Mouse (Mus musculus): Measurements from ENCODE around the gene Ugt1a8. TPM values are rescaled to one million over a fixed set of nuclear protein-coding genes. Genes with fewer than 3 reads are reported as not detected.
"Not testable (repeated sequence)": the region's sequence is repeated elsewhere in the genome, so short reads cannot be mapped to it uniquely, and the experiment has no call there.

Ugt1a8 gene
- total and polyA plus RNA-seq, 2 experiments = 0.07 to 4.0 TPM

DNA sequence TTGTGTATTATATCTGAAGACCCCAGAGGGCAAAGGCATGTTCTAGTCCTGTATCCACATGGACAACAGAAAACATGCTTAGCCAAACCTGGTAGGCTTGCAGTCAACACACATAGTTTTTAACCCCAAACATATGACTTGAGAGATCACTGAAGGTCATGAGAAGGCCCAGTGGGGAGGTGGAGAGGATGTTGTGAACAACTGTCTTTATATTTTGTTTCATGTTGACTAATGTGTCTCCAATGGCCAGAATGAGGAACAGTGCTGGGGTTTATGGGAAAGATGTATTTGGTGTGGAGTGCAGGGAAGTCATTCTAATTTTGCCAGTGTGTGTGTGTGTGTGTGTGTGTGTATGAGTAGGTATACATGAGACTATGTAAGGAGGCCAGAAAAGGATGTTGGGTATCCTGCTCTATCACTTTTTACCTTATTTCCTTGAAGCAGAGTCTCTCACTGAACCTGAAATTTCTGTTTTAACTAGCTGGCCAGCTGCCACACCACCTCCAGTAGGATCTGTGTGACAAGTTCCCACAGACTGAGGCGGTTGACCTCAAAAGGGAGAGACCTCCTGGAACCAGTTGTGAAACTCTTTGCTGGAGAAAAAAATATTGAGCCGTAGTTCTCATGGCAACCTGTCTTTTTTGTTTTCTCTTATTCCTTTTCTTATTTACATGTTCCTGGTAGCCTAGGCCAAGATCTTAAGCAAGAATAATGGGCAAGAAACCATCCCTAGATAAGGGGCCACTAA is 136.6 kb downstream of the Ugt1a8 start:
- no peaks in the 10 kb centered on the region for H3K27me3 ChIP-seq (ENCODE audit: control insufficient read depth, insufficient read depth, low read length)
- no peak for TF ChIP-seq CTCF (IDR thresholded peaks at IDR 0.05; ENCODE audit: low read depth, low read length)
- TF ChIP-seq POLR2A (IDR thresholded peaks at IDR 0.05; ENCODE audit: extremely low read depth, insufficient read depth, low read length) = no peak
- no peak overlapping the region for H3K9ac ChIP-seq (ENCODE audit: low read depth, low read length)
- H3K4me1 ChIP-seq (ENCODE audit: control insufficient read depth, insufficient read depth, low read length) = peaks cover 2% of the 10 kb centered on the region; the same call in 1 of the 2 replicates
- H3K27ac ChIP-seq (replicated peaks; ENCODE audit: insufficient read depth, low read depth, low read length) = no peak overlapping the region
- no peaks in the 10 kb centered on the region for H3K36me3 ChIP-seq (ENCODE audit: control insufficient read depth, insufficient read depth, low read length)
- DNase-seq (ENCODE audit: extremely low read depth, low read depth, low spot score) = peak; percentile 100
- WGBS = 19% methylated on average over 2 of the region's 2 CpGs
- no peak overlapping the region for H3K4me3 ChIP-seq (ENCODE audit: insufficient read depth, low read depth, low read length)
- no peaks in the 10 kb centered on the region for H3K79me2 ChIP-seq (ENCODE audit: control insufficient read depth, insufficient read depth, low read length)

DNA sequence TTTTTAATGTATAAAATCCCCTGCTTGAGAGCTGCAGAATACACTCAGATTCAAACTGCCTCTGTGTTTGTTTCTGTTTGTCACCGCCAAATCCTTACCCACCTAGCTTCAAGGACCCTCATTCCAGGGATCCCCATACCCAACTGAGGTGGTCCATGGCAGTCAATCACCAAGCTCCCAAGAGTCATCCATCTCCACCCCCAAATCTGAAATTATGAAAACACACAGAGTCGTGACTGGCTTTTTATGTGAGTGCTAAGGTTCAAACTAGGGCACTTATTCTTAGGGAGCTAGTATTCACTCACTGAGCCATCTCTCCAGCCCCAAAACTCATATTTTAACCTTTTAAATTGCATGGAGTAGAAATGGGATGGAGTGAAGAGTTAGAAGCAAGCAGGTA is 137.7 kb downstream of the Ugt1a8 start:
- not testable (repeated sequence) for H3K4me3 ChIP-seq (ENCODE audit: insufficient read depth, low read depth, low read length); H3K4me1 ChIP-seq (ENCODE audit: control insufficient read depth, insufficient read depth, low read length); H3K79me2 ChIP-seq (ENCODE audit: control insufficient read depth, insufficient read depth, low read length); H3K9ac ChIP-seq (ENCODE audit: low read depth, low read length); H3K27me3 ChIP-seq (ENCODE audit: control insufficient read depth, insufficient read depth, low read length); DNase-seq (ENCODE audit: extremely low read depth, low read depth, low spot score); H3K36me3 ChIP-seq (ENCODE audit: control insufficient read depth, insufficient read depth, low read length)
- 19% methylated on average over 2 of the region's 2 CpGs for WGBS
- peak overlapping the region; percentile 13; the same call in 1 of the 2 replicates for H3K27ac ChIP-seq (replicated peaks; ENCODE audit: insufficient read depth, low read depth, low read length)

DNA sequence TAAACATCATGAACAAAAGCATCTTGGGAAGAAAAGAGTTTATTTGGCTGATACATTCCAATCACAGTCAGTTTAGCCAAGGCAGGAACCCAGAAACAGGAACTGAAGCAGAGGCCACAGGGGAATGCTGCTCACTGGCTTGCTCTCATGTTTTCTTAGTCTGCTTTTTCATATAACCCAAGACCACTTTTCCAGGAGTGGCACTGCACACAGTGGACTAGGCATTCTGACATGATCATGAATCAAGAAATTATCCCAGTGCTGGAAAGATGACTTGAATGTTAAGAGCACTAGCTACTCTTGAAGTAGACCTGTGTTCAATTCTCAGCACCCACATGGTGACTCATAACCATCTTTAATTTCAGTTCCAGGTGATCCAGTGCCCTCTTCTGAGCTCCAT is 138.1 kb downstream of the Ugt1a8 start:
- no peak for DNase-seq (ENCODE audit: extremely low read depth, low read depth, low spot score)
- Histone ChIP-seq H3K79me2 (ENCODE audit: control insufficient read depth, insufficient read depth, low read length) (no peaks in the 10 kb centered on the region), H3K4me1 (ENCODE audit: control insufficient read depth, insufficient read depth, low read length) (peaks cover 2% of the 10 kb centered on the region; the same call in 1 of the 2 replicates), H3K9ac (ENCODE audit: low read depth, low read length) (no peak overlapping the region), H3K4me3 (ENCODE audit: insufficient read depth, low read depth, low read length) (no peak overlapping the region), H3K27me3 (ENCODE audit: control insufficient read depth, insufficient read depth, low read length) (no peaks in the 10 kb centered on the region), H3K27ac (replicated peaks; ENCODE audit: insufficient read depth, low read depth, low read length) (no peak overlapping the region), H3K36me3 (ENCODE audit: control insufficient read depth, insufficient read depth, low read length) (no peaks in the 10 kb centered on the region)
- no peak for TF ChIP-seq POLR2A (IDR thresholded peaks at IDR 0.05; ENCODE audit: extremely low read depth, insufficient read depth, low read length)
- TF ChIP-seq CTCF (IDR thresholded peaks at IDR 0.05; ENCODE audit: low read depth, low read length) = no peak

DNA sequence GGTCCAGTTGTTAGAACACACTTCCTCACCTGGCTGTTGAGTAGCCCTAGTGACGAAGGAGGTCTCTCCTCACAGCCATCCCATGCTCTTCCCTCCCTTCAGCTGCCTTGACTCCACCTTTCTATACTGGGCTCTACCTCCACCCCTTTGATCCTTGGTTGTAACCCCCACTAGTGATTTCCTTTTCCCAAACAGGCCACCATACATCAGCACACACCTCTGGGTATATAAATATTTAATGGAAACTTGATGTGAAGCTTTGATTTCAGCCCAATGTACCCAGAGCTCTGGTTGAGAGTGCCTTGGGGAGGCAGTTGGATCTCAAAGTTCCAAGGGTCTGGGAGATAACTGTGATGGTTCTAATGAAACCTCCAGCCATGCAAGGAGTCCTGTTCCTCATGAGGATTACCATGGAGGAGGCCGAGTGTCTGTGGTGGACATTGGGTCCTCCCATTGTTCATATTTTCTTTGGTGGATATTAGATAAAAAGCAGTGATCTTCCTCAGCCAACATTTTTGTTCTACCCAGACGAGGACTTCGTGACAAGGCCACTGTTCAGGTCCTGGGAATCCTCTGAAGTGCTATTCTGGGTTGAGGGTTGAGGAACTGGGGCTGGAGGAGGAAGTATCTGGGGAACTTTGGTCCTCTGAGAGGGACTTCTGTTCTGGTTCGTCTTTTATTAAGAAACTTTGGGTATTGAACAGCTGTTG is 139.2 kb downstream of the Ugt1a8 start, which contains the start of gene Mroh2a:
Gene Mroh2a (plus strand): TSS at position 317 of the 710 bp plus-strand sequence.
- Histone ChIP-seq H3K4me1 (ENCODE audit: control insufficient read depth, insufficient read depth, low read length) (peaks cover 2% of the 10 kb centered on the region; the same call in 1 of the 2 replicates), H3K9ac (ENCODE audit: low read depth, low read length) (no peak within 1 kb of the TSS), H3K27ac (replicated peaks; ENCODE audit: insufficient read depth, low read depth, low read length) (no peak within 1 kb of the TSS), H3K36me3 (ENCODE audit: control insufficient read depth, insufficient read depth, low read length) (no peaks in the 10 kb centered on the region), H3K27me3 (ENCODE audit: control insufficient read depth, insufficient read depth, low read length) (no peaks in the 10 kb centered on the region), H3K79me2 (ENCODE audit: control insufficient read depth, insufficient read depth, low read length) (no peaks in the 10 kb centered on the region), H3K4me3 (ENCODE audit: insufficient read depth, low read depth, low read length) (no peak within 1 kb of the TSS)
- no peak for TF ChIP-seq POLR2A (IDR thresholded peaks at IDR 0.05; ENCODE audit: extremely low read depth, insufficient read depth, low read length)
- no peak for TF ChIP-seq CTCF (IDR thresholded peaks at IDR 0.05; ENCODE audit: low read depth, low read length)
- peak; percentile 60 for DNase-seq (ENCODE audit: extremely low read depth, low read depth, low spot score)
- WGBS = 52% methylated on average over 5 of the region's 5 CpGs

DNA sequence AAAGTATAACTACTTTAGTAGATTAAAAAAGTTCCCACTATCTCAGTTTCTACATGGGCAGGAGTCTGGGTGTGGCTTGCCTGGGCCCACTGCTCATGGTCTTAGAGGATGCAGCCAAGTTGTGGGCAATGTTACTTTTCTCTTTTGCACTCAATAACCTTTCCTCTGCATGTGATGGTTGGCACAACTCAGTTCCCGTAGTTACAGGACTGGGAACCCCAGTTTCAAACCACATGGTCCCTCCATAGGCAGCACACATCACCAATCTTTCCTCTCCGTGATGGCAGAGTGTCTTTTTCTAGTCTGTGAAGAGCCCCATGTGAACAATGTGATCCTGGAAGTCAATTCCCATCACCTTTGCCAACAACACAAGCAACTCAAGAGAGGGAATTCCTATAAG is 139.9 kb downstream of the Ugt1a8 start:
- Histone ChIP-seq H3K79me2 (ENCODE audit: control insufficient read depth, insufficient read depth, low read length) (no peaks in the 10 kb centered on the region), H3K4me3 (ENCODE audit: insufficient read depth, low read depth, low read length) (no peak overlapping the region), H3K4me1 (ENCODE audit: control insufficient read depth, insufficient read depth, low read length) (peaks cover 2% of the 10 kb centered on the region; the same call in 1 of the 2 replicates), H3K27ac (replicated peaks; ENCODE audit: insufficient read depth, low read depth, low read length) (no peak overlapping the region), H3K9ac (ENCODE audit: low read depth, low read length) (no peak overlapping the region), H3K36me3 (ENCODE audit: control insufficient read depth, insufficient read depth, low read length) (no peaks in the 10 kb centered on the region), H3K27me3 (ENCODE audit: control insufficient read depth, insufficient read depth, low read length) (no peaks in the 10 kb centered on the region)
- 60% methylated on average over 2 of the region's 2 CpGs for WGBS
- TF ChIP-seq POLR2A (IDR thresholded peaks at IDR 0.05; ENCODE audit: extremely low read depth, insufficient read depth, low read length) (no peak), CTCF (IDR thresholded peaks at IDR 0.05; ENCODE audit: low read depth, low read length) (no peak)
- no peak for DNase-seq (ENCODE audit: extremely low read depth, low read depth, low spot score)

DNA sequence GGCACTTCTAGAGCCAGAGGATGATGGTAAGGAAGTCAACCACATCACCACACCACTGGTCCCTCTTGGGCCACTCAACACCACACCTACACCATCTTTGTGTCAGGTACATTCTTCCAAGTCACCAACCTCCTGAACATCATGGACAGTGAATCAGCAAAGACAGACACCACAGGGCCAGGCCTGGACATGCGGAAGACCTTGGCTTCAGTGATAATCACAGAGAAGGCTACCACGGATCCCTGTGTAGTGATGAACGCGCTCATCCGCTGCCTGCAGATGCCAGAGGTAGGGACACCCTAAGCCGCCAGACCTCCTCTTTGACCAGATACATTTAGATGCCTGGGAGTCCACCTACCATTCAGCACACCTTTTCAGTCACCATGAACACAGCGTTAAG is 140.5 kb downstream of the Ugt1a8 start:
- peaks cover 2% of the 10 kb centered on the region; the same call in 1 of the 2 replicates for H3K4me1 ChIP-seq (ENCODE audit: control insufficient read depth, insufficient read depth, low read length)
- no peak overlapping the region for H3K27ac ChIP-seq (replicated peaks; ENCODE audit: insufficient read depth, low read depth, low read length)
- no peak overlapping the region for H3K4me3 ChIP-seq (ENCODE audit: insufficient read depth, low read depth, low read length)
- WGBS = 70% methylated on average over 7 of the region's 7 CpGs
- no peak for DNase-seq (ENCODE audit: extremely low read depth, low read depth, low spot score)
- H3K27me3 ChIP-seq (ENCODE audit: control insufficient read depth, insufficient read depth, low read length) = no peaks in the 10 kb centered on the region
- no peak overlapping the region for H3K9ac ChIP-seq (ENCODE audit: low read depth, low read length)
- H3K36me3 ChIP-seq (ENCODE audit: control insufficient read depth, insufficient read depth, low read length) = no peaks in the 10 kb centered on the region
- no peaks in the 10 kb centered on the region for H3K79me2 ChIP-seq (ENCODE audit: control insufficient read depth, insufficient read depth, low read length)
- TF ChIP-seq CTCF (IDR thresholded peaks at IDR 0.05; ENCODE audit: low read depth, low read length) (no peak), POLR2A (IDR thresholded peaks at IDR 0.05; ENCODE audit: extremely low read depth, insufficient read depth, low read length) (no peak)
